Mouse (Mus musculus): ENCODE measurements around the gene Ghdc.
A peak's percentile ranks its signal among the peaks of the same experiment; 100 is the strongest.

The Ghdc gene

DNA sequence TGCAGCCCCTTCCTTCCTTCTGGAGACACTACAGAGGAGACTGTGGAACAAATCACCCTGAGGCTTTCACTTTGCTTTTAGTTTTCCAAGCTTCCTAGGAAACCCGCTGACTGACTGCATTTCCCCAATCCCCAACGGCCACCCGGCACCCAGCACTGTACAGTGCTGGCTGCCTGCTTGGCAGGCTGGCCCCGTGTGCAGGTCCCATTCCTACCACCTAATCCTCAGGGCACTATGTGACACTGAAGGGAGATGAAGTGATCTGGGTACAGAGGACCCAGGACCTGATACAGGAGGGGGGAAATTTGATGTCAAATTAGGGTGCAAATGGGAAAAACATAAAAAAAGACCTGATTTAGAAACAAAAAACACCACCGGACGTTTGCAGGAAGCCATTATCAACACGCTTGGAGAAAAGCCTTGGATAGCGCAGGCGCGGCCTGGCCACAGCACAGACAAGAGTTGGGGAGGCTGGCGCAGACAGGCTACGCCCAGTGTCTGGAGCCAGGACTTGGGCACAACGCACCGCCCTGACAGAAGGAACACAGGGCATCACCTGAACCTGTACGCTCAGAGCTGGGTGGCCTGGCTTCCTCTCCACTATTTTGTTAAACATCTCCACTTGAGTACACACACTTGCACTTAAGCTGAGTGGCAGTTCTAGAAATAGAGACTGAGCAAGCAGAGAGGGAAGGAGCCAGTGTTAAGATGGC is 11.2 kb upstream of the Ghdc start:
- DNase-seq (ENCODE audit: low spot score), result no peak

GRCm38 (mm10) chr11:100780247-100780646 is 9.5 kb upstream of the Ghdc start:
- no peak for DNase-seq (ENCODE audit: low spot score)

- no peak for DNase-seq (ENCODE audit: low spot score)
Observed at GRCm38 (mm10) chr11:100778069-100778468, 7.3 kb upstream of the Ghdc start.

DNA sequence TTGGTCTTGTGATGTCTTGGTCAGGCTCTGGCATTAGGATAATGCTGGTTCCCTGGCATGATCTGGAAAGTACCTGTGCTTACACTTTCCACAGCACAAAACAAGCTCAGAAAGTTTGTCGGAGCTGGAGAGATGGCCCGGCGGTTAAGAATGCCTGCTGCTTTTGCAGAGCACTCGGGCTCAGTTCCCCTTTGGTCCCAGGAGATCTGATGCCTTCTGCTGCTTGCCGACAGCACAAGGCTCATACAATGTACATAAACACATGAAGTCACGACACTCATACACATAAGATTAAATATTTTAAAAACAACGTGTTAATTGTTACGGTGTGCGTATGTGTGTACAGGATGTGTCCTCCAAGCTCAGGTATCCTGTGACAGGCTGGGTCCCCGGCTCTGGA is 5.2 kb upstream of the Ghdc start:
- no peak for DNase-seq (ENCODE audit: low spot score)

- DNase-seq (ENCODE audit: low spot score), result no peak
Observed at GRCm38 (mm10) chr11:100774261-100774660, 3.5 kb upstream of the Ghdc start.

DNA sequence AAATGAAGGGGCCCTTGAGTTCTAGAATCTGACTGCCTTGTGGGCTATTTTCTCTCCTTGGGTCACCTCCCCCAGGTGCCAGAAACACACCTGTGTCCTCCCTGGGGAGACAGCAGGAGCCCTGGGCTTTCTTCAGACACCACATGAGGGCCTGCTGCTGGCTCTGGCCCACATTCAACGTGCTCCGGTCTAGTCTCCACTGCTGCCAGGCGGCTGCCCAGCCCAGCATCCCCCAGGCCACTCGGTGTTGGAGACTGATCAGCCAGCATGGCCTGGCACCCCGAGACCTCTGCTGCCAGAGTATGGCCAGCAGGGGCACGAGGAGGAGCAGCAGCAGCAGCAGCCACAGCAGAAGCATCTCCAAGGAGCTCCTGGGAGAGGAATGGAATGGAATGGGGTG is 777 bp downstream of the Ghdc start:
- no peak for DNase-seq (ENCODE audit: low spot score)

GRCm38 (mm10) chr11:100767871-100768270 is 2.9 kb downstream of the Ghdc start:
- no peak for DNase-seq (ENCODE audit: low spot score)

DNA sequence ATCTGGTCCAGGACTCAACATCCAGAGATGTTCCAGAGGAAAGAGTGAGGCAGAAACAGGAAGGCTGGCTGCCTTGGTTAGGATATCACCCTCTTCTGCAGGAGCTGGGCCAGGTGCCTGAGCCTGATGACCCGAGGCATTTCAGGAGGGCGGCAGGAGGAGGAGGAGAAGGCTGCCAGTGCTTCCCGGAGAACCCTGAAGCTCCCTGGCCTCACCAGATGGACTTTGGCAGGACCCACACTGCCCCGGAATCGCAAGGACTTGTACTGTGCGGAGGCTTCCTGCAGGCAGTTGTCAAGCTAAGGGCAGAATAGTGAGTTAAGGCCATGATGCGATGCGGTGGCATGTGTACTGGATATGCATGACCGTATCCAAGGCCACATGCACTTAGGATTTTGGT is 4.0 kb downstream of the Ghdc start:
- DNase-seq (ENCODE audit: low spot score), result no peak

DNA sequence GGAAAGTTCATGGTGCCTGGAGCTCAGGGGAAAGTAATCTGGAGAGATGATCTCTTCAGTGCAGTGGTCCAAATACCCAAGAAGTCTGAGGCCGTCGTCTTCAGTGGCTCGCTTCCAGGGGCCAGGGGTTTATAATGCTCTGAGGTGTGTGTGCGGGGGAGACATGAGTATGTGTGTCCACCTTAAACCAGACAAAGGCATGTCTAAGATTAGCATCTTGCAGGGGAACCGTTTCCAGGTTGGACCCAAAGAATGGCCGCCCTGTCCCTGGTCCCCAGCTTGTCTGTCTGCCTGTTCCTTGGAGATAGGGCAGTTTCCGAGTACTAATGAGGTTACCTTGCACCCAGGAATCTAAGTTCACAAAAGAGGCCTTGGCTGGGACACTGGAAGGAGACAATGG is 7.9 kb downstream of the Ghdc start, which contains the start of gene Hcrt:
Gene Hcrt (minus strand): TSS at position 101 of the 400 bp plus-strand sequence.
- DNase-seq (ENCODE audit: low spot score), result no peak

DNA sequence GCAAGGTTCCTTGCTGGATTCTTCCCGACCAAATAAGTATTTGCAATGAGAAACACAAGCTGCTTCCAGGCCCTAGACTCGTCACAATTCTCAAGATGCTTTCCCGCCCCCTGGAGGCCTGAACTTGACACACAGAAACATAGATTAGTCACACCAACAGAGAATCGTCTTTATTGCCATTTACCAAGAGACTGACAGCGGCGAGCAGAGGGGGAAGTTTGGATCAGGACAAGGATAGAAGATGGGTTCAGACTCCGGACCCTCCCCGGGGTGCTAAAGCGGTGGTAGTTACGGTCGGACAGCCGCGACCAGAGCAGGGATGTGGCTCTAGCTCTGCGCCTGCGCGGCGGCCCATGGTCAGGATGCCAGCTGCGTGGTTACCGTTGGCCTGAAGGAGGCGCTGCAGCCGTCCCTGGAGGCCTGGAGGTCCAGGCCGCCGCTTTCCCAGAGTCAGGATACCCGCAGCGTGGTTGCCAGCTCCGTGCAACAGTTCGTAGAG is 9.2 kb downstream of the Ghdc start:
- peak; percentile 64 for DNase-seq (ENCODE audit: low spot score)

DNA sequence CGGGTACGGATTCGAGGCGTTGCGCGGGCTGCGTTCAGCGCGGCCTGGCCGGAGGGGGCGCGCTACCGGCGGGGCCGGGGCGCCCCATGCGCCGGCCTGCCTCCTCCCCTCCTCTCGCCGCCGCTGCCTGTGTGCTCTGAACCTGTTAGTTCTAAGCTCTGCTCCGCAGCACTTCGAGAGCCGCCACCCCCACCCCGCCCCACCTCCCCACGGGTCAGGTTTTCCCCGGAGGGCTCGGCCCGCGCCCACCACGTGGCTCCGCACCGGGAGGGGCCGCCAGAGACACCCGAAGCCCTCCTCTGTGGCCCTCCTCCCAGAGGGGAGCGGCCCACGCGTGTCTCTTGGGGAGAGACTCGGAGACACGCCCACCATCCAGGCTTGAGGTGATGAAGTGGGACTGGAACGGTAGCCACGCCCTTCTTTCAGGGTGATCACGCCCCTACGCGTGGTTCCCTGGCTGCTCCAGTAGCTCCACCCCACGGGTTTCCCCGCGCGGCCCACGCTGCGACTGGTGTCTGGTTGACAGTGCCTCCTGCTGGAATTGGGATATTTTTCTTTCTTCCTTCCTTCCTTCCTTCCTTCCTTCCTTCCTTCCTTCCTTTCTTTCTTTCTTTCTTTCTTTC is 11.0 kb downstream of the Ghdc start, which contains the start of gene Kcnh4:
Gene Kcnh4 (minus strand): TSS at position 332 of the 623 bp plus-strand sequence.
- DNase-seq (ENCODE audit: low spot score), result peak; percentile 29

- DNase-seq (ENCODE audit: low spot score), result no peak
Observed at GRCm38 (mm10) chr11:100758707-100759610, 11.8 kb downstream of the Ghdc start.

DNA sequence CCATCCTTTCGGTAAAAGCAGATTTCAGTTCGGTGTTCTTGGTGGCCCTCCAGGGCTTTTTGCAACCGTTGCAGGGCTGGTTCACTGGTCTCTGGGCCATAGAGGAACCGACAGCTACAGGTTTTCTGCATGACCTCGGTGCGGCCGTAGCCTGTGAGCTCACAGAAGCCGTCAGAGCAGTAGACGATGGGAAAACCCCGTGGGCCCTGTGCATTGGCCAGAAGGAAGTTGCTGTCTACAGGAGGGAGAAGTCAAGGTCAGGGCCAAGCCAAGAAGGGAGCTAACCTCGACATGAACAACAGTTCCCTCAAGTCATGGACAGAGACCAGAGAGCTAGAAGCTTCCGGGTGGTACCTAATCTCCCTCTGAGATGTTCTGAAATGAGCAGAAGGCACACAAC is 13.2 kb downstream of the Ghdc start:
- no peak for DNase-seq (ENCODE audit: low spot score)

DNA sequence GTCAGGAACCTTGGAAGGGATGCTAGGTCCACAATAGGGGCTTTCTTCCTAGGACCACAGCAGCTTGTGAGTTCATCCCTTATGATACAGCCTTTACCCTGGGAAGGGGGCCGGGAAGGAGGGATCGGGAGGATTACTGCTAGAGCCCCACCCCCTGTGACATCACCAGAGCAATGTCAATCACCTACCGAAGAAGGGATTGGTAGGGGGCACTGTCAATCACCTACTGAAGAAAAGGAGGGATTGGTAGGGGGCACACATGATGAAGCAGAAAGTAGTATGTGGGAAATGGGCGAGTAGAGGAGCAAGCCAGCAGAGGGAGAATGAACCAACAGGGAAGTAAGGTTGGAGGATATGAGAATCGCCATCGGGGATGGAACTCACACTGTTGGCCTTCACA is 14.3 kb downstream of the Ghdc start:
- no peak for DNase-seq (ENCODE audit: low spot score)

DNA sequence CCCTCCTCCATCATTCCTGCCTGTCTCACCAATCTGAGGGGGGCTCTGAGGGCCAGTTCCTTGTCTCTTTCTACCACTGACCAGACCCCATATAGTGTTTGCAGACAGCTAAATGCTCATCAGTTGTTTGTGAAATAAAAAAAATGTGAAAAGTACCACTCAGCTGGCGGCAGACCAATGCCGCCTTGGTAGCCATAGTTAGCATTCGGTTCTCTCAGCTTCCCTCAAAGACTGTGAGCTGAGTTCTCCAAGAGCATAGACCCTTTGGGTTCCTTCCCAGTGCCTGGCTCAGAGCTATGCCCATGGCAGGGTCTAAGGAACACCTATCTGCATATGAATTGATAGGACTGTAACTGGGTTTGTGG is 16.1 kb downstream of the Ghdc start:
- DNase-seq (ENCODE audit: low spot score), result no peak

- no peak for DNase-seq (ENCODE audit: low spot score)
Observed at GRCm38 (mm10) chr11:100754021-100754692, 16.6 kb downstream of the Ghdc start.

DNA sequence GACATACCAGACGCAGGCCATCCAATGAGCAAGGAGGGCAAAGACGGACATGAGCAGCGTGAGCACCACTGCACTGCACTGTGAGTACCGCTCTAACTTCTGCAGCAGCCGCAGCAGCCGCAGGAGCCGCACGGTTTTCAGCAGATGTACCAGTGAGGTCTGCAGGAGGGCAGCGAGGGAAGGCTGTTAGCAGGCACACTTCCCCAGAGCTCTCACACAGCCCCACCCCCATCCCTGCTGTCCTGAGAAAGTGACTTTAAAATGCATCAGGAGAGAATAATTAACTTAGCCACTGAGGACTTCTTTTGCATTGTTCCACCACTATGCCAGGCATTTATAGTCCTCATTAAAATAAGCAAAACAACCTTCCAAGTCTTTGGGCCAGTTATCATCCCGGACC is 18.5 kb downstream of the Ghdc start:
- no peak for DNase-seq (ENCODE audit: low spot score)

GRCm38 (mm10) chr11:100750127-100750526 is 20.6 kb downstream of the Ghdc start:
- DNase-seq (ENCODE audit: low spot score), result no peak

DNA sequence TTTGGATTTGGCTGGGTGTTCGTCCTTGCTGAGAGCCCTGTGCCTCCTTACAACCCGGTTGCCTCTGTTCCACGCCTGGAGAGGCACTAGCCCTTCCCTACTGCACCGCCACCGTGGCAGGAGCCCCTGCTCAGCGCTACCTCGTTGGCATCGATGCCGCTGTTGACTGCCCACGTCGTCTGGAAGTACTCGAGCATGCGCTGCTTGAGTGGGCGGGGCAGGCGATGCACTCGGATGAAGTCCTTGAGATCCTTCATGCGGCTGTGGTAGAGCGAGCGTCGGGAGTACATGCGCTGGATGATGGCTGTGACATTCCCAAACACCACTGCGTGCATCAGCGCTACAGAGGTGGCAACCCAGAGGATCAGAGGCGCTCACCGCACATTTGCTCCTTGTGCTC is 21.3 kb downstream of the Ghdc start:
- no peak for DNase-seq (ENCODE audit: low spot score)

DNA sequence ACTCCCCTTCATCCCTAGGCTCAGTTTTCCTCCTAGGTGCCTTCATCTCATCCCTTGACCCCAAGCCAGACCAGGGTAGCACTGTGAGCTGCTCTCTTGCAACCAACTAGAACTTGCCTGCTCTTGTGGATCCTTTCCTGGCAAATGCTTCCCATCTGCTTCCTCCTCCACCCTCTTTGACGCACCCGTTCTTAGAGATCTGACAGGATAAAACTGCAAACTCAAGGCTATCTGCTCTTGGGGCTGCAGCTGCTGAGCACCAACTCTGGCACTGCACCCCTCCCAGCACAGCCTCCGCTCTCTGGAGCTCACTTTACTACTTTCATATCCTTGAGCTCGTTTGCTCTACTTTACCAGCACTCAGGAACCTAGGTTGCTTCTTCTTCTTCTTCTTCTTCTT is 22.1 kb downstream of the Ghdc start:
- no peak for DNase-seq (ENCODE audit: low spot score)

GRCm38 (mm10) chr11:100747114-100747513 is 23.6 kb downstream of the Ghdc start:
- no peak for DNase-seq (ENCODE audit: low spot score)

- DNase-seq (ENCODE audit: low spot score), result no peak
Observed at GRCm38 (mm10) chr11:100746546-100746945, 24.2 kb downstream of the Ghdc start.
